6 mouse cellular contexts compared by ENCODE assay signal in genomic region chr5:43227607-43228006, GRCm38 (mm10).
"Had no signal": no experiment of that assay in that cellular context is flagged by ENCODE, and none has a peak within 500 bp of the region (broad histone marks: within the 10 kb centered on the region; RNA-seq: fewer than 3 reads in every experiment).

No protein-coding gene starts in this region.

- ATAC-seq: midbrain, embryonic 16.5 days had no signal

- DNase-seq: kidney, postnatal 14 days; left cerebral cortex, postnatal 4 days; lung, embryonic 14.5 days; lung, postnatal 14 days; thymus, postnatal 4 days had no signal
